Mouse (Mus musculus) lung, adult 10 weeks (tissue): ENCODE results near the gene Myt1l. TPM values are rescaled to one million over a fixed set of nuclear protein-coding genes. Genes with fewer than 3 reads are reported as not detected.

ENCODE experiments used
- polyA plus RNA-seq: library from polyadenylated mRNA; stranded (reverse); fragments of 350-450 nt; fragmentation: Illumina TruSeq; extraction: RNeasy Lipid Tissue Mini Kit (QIAGEN cat#74804); gene quantifications from one replicate; pipeline ENCODE4 v1.2.3, GENCODE M21; 2014; ENCODE audit warnings: low read depth, low replicate concordance; ENCODE audit not compliant: insufficient read depth

Myt1l gene
- polyA plus RNA-seq: not detected

DNA sequence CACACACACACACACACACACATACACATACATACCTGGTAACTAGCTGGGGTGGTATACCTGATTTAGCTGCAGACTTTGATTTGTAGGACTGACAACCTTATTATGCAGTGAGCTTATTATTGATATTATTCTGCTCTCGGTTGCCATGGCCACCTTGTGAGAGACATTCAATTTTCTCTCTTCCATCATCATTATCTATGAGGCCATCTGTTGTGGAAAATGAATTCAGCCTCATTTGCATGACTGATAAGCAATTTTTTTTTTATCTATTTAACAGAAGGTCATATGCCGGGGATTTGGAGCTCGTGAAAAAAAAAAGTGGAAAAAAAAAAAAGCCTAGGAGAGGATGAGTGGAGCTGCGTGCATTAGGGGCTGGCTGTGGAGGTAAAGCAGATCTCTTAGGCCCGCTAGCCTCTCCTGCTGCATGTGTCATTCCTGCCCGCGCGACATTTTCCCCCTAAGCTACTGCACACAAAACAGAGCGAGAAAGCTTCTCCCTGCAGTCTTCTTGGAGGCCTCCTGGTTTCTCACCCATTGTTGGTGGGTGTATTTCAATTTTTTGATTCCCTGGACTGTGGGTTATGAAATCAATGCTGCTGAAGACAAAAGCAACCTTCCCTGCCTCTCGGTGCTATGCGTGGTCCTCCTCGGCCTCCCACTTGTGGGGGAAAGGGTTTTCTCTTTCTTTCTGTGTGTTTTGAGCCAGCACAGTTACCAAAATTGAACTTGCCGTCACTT lies at the start of gene Myt1l:
Gene Myt1l, plus strand, starts transcription at position 354 of the 741 bp plus-strand sequence.

DNA sequence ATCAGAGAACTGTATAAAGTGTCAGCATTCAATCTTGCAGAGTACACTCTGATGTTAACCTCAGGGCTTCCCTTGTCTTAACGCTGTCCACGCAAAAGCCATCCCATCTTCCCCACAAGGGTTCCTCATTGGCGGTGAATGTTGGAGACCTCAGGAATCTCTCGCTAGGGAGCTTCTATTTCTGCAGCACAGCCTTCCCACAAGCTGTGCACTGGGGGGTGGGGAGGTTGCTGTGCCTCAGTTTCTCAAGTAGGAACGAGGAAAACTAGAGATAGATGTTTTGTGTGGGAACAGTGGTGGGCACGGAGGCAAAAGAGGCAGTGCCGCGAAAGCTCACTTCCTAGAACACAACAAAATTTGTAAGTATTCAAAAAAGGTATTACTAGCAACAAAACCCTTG lies 409.1 kb downstream of the Myt1l start, which contains the start of gene Pxdn:
Gene Pxdn, plus strand, starts transcription at position 301 of the 400 bp plus-strand sequence.

